Mouse (Mus musculus): ENCODE data around the gene Tomm40. TPM values are rescaled to one million over a fixed set of nuclear protein-coding genes. Genes with fewer than 3 reads are reported as not detected.

The Tomm40 gene
- polyA plus RNA-seq, 1 experiment: 112 TPM

DNA sequence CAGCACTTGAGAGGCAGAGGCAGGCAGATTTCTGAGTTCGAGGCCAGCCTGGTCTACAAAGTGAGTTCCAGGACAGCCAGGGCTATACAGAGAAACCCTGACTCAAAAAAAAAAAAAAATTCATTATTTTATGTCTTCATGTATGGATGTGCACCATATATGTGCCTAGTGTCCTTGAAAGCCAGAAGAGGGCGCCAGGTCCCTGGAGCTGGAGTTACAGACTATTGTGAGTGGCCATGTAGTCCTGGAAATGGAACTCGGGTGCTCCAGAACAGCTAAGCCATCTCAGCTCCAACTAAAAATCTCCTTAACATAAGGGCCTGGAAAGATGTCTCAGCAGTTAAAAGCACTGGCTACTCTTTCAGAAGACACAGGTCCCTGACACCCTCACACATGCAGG is 48.5 kb downstream of the Tomm40 start:
- Histone ChIP-seq H3K4me2 (ENCODE audit: low read depth) (no peak overlapping the region), H3K27me3 (ENCODE audit: control insufficient read depth, insufficient read depth, insufficient read length) (no peaks in the 10 kb centered on the region)

DNA sequence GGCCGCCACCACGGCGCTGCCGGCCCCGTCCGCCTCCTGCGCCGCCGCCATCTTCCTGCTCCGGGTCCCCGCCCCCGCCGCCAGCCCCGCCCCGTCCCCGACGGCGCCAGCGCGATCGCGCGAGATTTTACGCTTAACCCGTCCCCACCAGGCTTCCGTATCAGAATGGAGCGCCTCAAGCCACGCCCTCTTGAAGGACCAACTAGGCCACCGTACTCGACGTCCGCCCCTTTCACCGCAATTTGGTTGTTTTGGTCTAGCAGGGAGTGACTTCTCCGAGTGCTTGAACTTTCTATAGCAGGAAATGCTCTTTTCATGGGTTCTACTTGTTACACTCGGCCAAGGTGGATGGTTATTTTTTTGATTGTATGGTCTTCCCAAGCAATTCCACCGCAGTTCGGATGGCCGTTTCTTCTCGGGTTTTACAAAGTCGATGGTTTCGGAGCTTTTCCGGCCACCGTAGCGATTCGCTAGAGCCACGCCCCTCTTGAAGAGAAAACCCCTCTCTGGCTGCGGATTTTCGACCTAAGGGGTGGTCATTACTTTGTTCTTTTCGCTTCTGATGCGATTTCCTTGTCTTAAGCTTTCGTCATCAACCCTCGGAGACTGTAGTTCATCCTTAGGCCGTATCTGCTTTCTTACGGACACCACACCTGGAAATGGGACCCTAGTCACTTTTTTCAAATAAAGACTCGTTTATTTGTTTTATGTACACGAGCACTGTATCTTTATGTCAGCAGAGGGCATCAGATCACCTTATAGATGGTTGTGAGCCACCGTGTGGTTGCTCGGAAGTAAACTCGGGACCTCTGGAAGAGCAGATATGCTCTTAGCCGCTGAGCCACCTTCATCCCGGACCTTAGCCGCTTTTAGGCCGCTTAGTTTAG is 50.0 kb downstream of the Tomm40 start, which contains the start of gene Clptm1:
Gene Clptm1 (minus strand): TSS at position 79 of the 887 bp plus-strand sequence.
- Histone ChIP-seq H3K27me3 (ENCODE audit: control insufficient read depth, insufficient read depth, insufficient read length) (no peaks in the 10 kb centered on the region), H3K79me2 (ENCODE audit: control insufficient read depth, insufficient read depth) (peaks cover 42% of the 10 kb centered on the region), H3K4me3 (peak within 1 kb of the TSS; percentile 80), H3K36me3 (ENCODE audit: control insufficient read depth, insufficient read depth) (no peaks in the 10 kb centered on the region), H3ac (ENCODE audit: control insufficient read depth, insufficient read length) (peak within 1 kb of the TSS; percentile 72), H3K4me2 (ENCODE audit: low read depth) (peak within 1 kb of the TSS; percentile 95)
- TF ChIP-seq POLR2A (IDR thresholded peaks at IDR 0.05; ENCODE audit: insufficient read length, low read depth) (peak; percentile 86), SRF (IDR thresholded peaks at IDR 0.05; ENCODE audit: control insufficient read depth, insufficient read length, low read depth) (no peak), MAX (IDR thresholded peaks at IDR 0.05; ENCODE audit: low read depth) (peak; percentile 3), REST (IDR thresholded peaks at IDR 0.05; ENCODE audit: insufficient read depth, insufficient read length) (no peak), POLR2AphosphoS2 (IDR thresholded peaks at IDR 0.05; ENCODE audit: insufficient read length, low read depth) (peak; percentile 74), USF1 (IDR thresholded peaks at IDR 0.05; ENCODE audit: low read depth) (no peak)

More for the DNA sequence above, 48.5 kb downstream of the Tomm40 start:
- H3K36me3 ChIP-seq (ENCODE audit: control insufficient read depth, insufficient read depth): no peaks in the 10 kb centered on the region
- H3K4me3 ChIP-seq: no peak overlapping the region
- TF ChIP-seq MYOG (IDR thresholded peaks at IDR 0.05; ENCODE audit: control insufficient read depth in 1 of 3, insufficient read depth in 1 of 3, insufficient read length in 2 of 3, low read depth in 2 of 3): no peak
- no peak for TF ChIP-seq USF1 (IDR thresholded peaks at IDR 0.05; ENCODE audit: low read depth)
- TF ChIP-seq POLR2AphosphoS2 (IDR thresholded peaks at IDR 0.05; ENCODE audit: insufficient read length, low read depth): no peak
- no peak for TF ChIP-seq TCF12 (IDR thresholded peaks at IDR 0.05; ENCODE audit: insufficient read depth, poor library complexity, severe bottlenecking)
- no peak for TF ChIP-seq POLR2A (IDR thresholded peaks at IDR 0.05; ENCODE audit: insufficient read length, low read depth)
- TF ChIP-seq CEBPB (IDR thresholded peaks at IDR 0.05; ENCODE audit: insufficient read depth, poor library complexity, severe bottlenecking): no peak
- TF ChIP-seq MYOD1 (IDR thresholded peaks at IDR 0.05; ENCODE audit: control insufficient read depth in 1 of 3, insufficient read length in 2 of 3, low read depth in 2 of 3): no peak
- TF ChIP-seq E2F4 (IDR thresholded peaks at IDR 0.05; ENCODE audit: insufficient read depth): no peak
- TF ChIP-seq TCF3 (IDR thresholded peaks at IDR 0.05; ENCODE audit: insufficient read length, low read depth): no peak
- TF ChIP-seq SRF (IDR thresholded peaks at IDR 0.05; ENCODE audit: control insufficient read depth, insufficient read length, low read depth): no peak
- TF ChIP-seq MAX (IDR thresholded peaks at IDR 0.05; ENCODE audit: low read depth): no peak
- no peak for TF ChIP-seq REST (IDR thresholded peaks at IDR 0.05; ENCODE audit: insufficient read depth, insufficient read length)
- H3K79me2 ChIP-seq (ENCODE audit: control insufficient read depth, insufficient read depth): peaks cover 28% of the 10 kb centered on the region
- H3ac ChIP-seq (ENCODE audit: control insufficient read depth, insufficient read length): no peak overlapping the region

DNA sequence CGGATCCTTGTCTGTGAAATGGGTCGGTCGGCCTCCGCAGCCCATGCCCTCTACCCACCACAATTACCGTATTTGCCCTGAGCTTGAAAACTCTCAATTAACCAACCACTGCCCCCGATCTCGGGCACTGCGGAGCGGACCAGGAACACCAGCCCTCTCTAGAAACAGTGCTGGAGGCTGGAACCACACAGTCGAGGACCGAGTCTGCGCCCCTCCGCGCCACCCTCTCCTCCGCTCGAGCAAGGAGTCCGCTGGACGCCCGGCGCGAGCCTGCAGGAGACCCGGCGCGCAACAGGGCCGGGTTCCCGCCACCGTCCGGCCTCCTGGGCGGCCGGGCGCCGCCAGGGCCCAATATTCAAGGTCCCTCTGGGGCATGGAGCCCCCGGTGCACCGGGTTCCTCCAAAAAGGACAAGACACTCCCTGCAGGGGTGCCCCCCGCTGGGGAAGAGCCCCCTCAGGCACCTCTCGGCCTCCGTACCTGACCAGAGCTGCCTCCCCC is 50.7 kb downstream of the Tomm40 start:
- TF ChIP-seq MYOG (IDR thresholded peaks at IDR 0.05; ENCODE audit: control insufficient read depth in 1 of 3, insufficient read depth in 1 of 3, insufficient read length in 2 of 3, low read depth in 2 of 3) (no peak), POLR2A (IDR thresholded peaks at IDR 0.05; ENCODE audit: insufficient read length, low read depth) (no peak), TCF12 (IDR thresholded peaks at IDR 0.05; ENCODE audit: insufficient read depth, poor library complexity, severe bottlenecking) (no peak), MYOD1 (IDR thresholded peaks at IDR 0.05; ENCODE audit: control insufficient read depth in 1 of 3, insufficient read length in 2 of 3, low read depth in 2 of 3) (no peak), POLR2AphosphoS2 (IDR thresholded peaks at IDR 0.05; ENCODE audit: insufficient read length, low read depth) (no peak), REST (IDR thresholded peaks at IDR 0.05; ENCODE audit: insufficient read depth, insufficient read length) (no peak), E2F4 (IDR thresholded peaks at IDR 0.05; ENCODE audit: insufficient read depth) (no peak), USF1 (IDR thresholded peaks at IDR 0.05; ENCODE audit: low read depth) (no peak), MAX (IDR thresholded peaks at IDR 0.05; ENCODE audit: low read depth) (no peak), CEBPB (IDR thresholded peaks at IDR 0.05; ENCODE audit: insufficient read depth, poor library complexity, severe bottlenecking) (no peak), TCF3 (IDR thresholded peaks at IDR 0.05; ENCODE audit: insufficient read length, low read depth) (no peak), SRF (IDR thresholded peaks at IDR 0.05; ENCODE audit: control insufficient read depth, insufficient read length, low read depth) (no peak)
- Histone ChIP-seq H3K4me2 (ENCODE audit: low read depth) (peak overlapping the region; percentile 95), H3ac (ENCODE audit: control insufficient read depth, insufficient read length) (peak overlapping the region; percentile 72), H3K4me3 (peak overlapping the region; percentile 80), H3K27me3 (ENCODE audit: control insufficient read depth, insufficient read depth, insufficient read length) (no peaks in the 10 kb centered on the region), H3K36me3 (ENCODE audit: control insufficient read depth, insufficient read depth) (no peaks in the 10 kb centered on the region), H3K79me2 (ENCODE audit: control insufficient read depth, insufficient read depth) (peaks cover 44% of the 10 kb centered on the region)

DNA sequence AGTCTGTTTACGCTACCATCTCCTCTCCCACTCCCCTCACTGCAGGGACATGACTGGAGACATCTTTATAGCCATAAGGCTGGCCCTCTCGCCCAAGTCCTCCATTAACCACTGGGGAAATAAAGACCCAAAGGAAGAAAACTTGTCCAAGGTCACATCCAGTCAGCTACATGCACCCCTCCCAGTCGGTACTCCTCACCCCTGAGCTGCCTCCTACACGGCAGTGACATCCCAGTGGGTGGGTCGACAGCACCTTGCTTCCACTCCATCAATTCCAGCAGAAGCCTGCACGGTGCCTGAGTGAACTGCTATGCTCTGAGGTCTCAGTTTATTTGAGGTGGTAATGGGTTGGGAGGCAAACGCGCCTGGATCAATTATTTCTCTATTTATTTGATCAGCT is 51.3 kb downstream of the Tomm40 start:
- Histone ChIP-seq H3K36me3 (ENCODE audit: control insufficient read depth, insufficient read depth) (no peaks in the 10 kb centered on the region), H3ac (ENCODE audit: control insufficient read depth, insufficient read length) (peak overlapping the region; percentile 72), H3K27me3 (ENCODE audit: control insufficient read depth, insufficient read depth, insufficient read length) (no peaks in the 10 kb centered on the region), H3K79me2 (ENCODE audit: control insufficient read depth, insufficient read depth) (peaks cover 46% of the 10 kb centered on the region), H3K4me3 (peak overlapping the region; percentile 80), H3K4me2 (ENCODE audit: low read depth) (peak overlapping the region; percentile 95)
- TF ChIP-seq E2F4 (IDR thresholded peaks at IDR 0.05; ENCODE audit: insufficient read depth) (no peak), USF1 (IDR thresholded peaks at IDR 0.05; ENCODE audit: low read depth) (no peak), MAX (IDR thresholded peaks at IDR 0.05; ENCODE audit: low read depth) (no peak), MYOG (IDR thresholded peaks at IDR 0.05; ENCODE audit: control insufficient read depth in 1 of 3, insufficient read depth in 1 of 3, insufficient read length in 2 of 3, low read depth in 2 of 3) (no peak), POLR2A (IDR thresholded peaks at IDR 0.05; ENCODE audit: insufficient read length, low read depth) (no peak), POLR2AphosphoS2 (IDR thresholded peaks at IDR 0.05; ENCODE audit: insufficient read length, low read depth) (no peak), SRF (IDR thresholded peaks at IDR 0.05; ENCODE audit: control insufficient read depth, insufficient read length, low read depth) (no peak), CEBPB (IDR thresholded peaks at IDR 0.05; ENCODE audit: insufficient read depth, poor library complexity, severe bottlenecking) (no peak), TCF12 (IDR thresholded peaks at IDR 0.05; ENCODE audit: insufficient read depth, poor library complexity, severe bottlenecking) (no peak), MYOD1 (IDR thresholded peaks at IDR 0.05; ENCODE audit: control insufficient read depth in 1 of 3, insufficient read length in 2 of 3, low read depth in 2 of 3) (no peak)

Data from myocyte (in vitro differentiated cells).